8 mouse cellular contexts compared by ENCODE assay signal in genomic region chr9:64253021-64253904, GRCm38 (mm10). TPM values are rescaled to one million over a fixed set of nuclear protein-coding genes. Genes with fewer than 3 reads are reported as not detected.
DNase-seq lines count a peak whose midpoint lies in the region; ATAC-seq and TF ChIP-seq lines count a peak whose summit lies in the region.

Map2k1 (minus strand) TSS chr9:64253631.

- TF ChIP-seq CTCF in kidney, postnatal 0 days (IDR thresholded peaks at IDR 0.05; ENCODE audit: low read depth), result peak; percentile 89

- peak within 1 kb of the TSS; percentile 73 for H3K4me3 ChIP-seq in heart, embryonic 12.5 days
- H3K4me3 ChIP-seq in kidney, postnatal 0 days (replicated peaks; ENCODE audit: low read depth, low read length), result peak within 1 kb of the TSS; percentile 97
- H3K4me3 ChIP-seq in liver, embryonic 11.5 days (ENCODE audit: low read depth, low read length), result peak within 1 kb of the TSS; percentile 90
- H3K4me3 ChIP-seq in stomach, embryonic 14.5 days (ENCODE audit: low read depth, low read length), result peak within 1 kb of the TSS; percentile 89

- WGBS in heart, embryonic 12.5 days, result under 1% methylated on average over 89 of the region's 89 CpGs
- WGBS in kidney, postnatal 0 days, result under 1% methylated on average over 89 of the region's 89 CpGs
- WGBS in liver, embryonic 11.5 days, result under 1% methylated on average over 87 of the region's 89 CpGs
- WGBS in stomach, embryonic 14.5 days, result under 1% methylated on average over 88 of the region's 89 CpGs

- peak; percentile 98 for DNase-seq in CD4-positive helper T cell, adult 2 months (ENCODE audit: low read depth, low spot score)
- DNase-seq in brain, embryonic 18.5 days (ENCODE audit: low read depth, low spot score), result peak; percentile 96
- peak; percentile 100 for DNase-seq in kidney, postnatal 0 days (ENCODE audit: low spot score)
- DNase-seq in liver, embryonic 11.5 days (ENCODE audit: low spot score), result peak; percentile 100
- peak; percentile 100 for DNase-seq in naive thymus-derived CD4-positive, alpha-beta T cell, adult 2 months (ENCODE audit: low read depth)

- H3K4me1 ChIP-seq in heart, embryonic 12.5 days (replicated peaks), result peaks cover 28% of the 10 kb centered on the region
- peaks cover 10% of the 10 kb centered on the region; the same call in 1 of the 2 replicates for H3K4me1 ChIP-seq in kidney, postnatal 0 days (replicated peaks; ENCODE audit: insufficient read depth, low read length)
- H3K4me1 ChIP-seq in liver, embryonic 11.5 days (replicated peaks; ENCODE audit: control insufficient read depth, insufficient read depth, low read length), result peaks cover 12% of the 10 kb centered on the region
- peaks cover 9% of the 10 kb centered on the region for H3K4me1 ChIP-seq in stomach, embryonic 14.5 days (ENCODE audit: control insufficient read depth, insufficient read depth, low read length)

- H3K27ac ChIP-seq in heart, embryonic 12.5 days (ENCODE audit: poor library complexity, severe bottlenecking), result peak within 1 kb of the TSS; percentile 86
- H3K27ac ChIP-seq in kidney, postnatal 0 days, result peak within 1 kb of the TSS; percentile 92
- H3K27ac ChIP-seq in liver, embryonic 11.5 days (ENCODE audit: low read depth, low read length), result peak within 1 kb of the TSS; percentile 93
- peak within 1 kb of the TSS; percentile 87 for H3K27ac ChIP-seq in stomach, embryonic 14.5 days (ENCODE audit: low read length)

- H3K27me3 ChIP-seq in heart, embryonic 12.5 days (replicated peaks), result no peaks in the 10 kb centered on the region
- H3K27me3 ChIP-seq in kidney, postnatal 0 days (ENCODE audit: insufficient read depth, low read length), result no peaks in the 10 kb centered on the region
- no peaks in the 10 kb centered on the region for H3K27me3 ChIP-seq in liver, embryonic 11.5 days (replicated peaks; ENCODE audit: control insufficient read depth, insufficient read depth, low read length)
- no peaks in the 10 kb centered on the region for H3K27me3 ChIP-seq in stomach, embryonic 14.5 days (ENCODE audit: control insufficient read depth, insufficient read depth, low read length)

- H3K36me3 ChIP-seq in heart, embryonic 12.5 days, result no peaks in the 10 kb centered on the region
- no peaks in the 10 kb centered on the region for H3K36me3 ChIP-seq in kidney, postnatal 0 days (ENCODE audit: insufficient read depth, low read length)
- H3K36me3 ChIP-seq in liver, embryonic 11.5 days (ENCODE audit: control insufficient read depth, insufficient read depth, low read length), result peaks cover 3% of the 10 kb centered on the region; the same call in 1 of the 2 replicates
- no peaks in the 10 kb centered on the region for H3K36me3 ChIP-seq in stomach, embryonic 14.5 days (ENCODE audit: control insufficient read depth, insufficient read depth, low read length)

- no peaks in the 10 kb centered on the region for H3K9me3 ChIP-seq in heart, embryonic 12.5 days (replicated peaks)
- H3K9me3 ChIP-seq in kidney, postnatal 0 days (replicated peaks; ENCODE audit: low read length), result no peaks in the 10 kb centered on the region
- H3K9me3 ChIP-seq in liver, embryonic 11.5 days (ENCODE audit: control insufficient read depth, low read length), result no peaks in the 10 kb centered on the region
- H3K9me3 ChIP-seq in stomach, embryonic 14.5 days (ENCODE audit: control insufficient read depth, low read depth, low read length), result no peaks in the 10 kb centered on the region

- H3K4me2 ChIP-seq in heart, embryonic 12.5 days, result peak within 1 kb of the TSS; percentile 73
- peak within 1 kb of the TSS; percentile 87 for H3K4me2 ChIP-seq in kidney, postnatal 0 days (ENCODE audit: low read length)
- peak within 1 kb of the TSS; percentile 95 for H3K4me2 ChIP-seq in liver, embryonic 11.5 days
- peak within 1 kb of the TSS; percentile 88 for H3K4me2 ChIP-seq in stomach, embryonic 14.5 days (replicated peaks; ENCODE audit: low read depth, low read length)

- H3K9ac ChIP-seq in heart, embryonic 12.5 days, result peak within 1 kb of the TSS; percentile 84
- peak within 1 kb of the TSS; percentile 85 for H3K9ac ChIP-seq in kidney, postnatal 0 days (ENCODE audit: low read depth, low read length)
- H3K9ac ChIP-seq in liver, embryonic 11.5 days (ENCODE audit: low read depth, low read length), result peak within 1 kb of the TSS; percentile 92
- H3K9ac ChIP-seq in stomach, embryonic 14.5 days (replicated peaks; ENCODE audit: low read depth, low read length), result peak within 1 kb of the TSS; percentile 81

- ATAC-seq in erythroid progenitor cell, adult 5-6 weeks (replicated peaks; ENCODE audit: low FRiP score, poor library complexity, severe bottlenecking), result peak; percentile 97
- peak; percentile 97 for ATAC-seq in heart, embryonic 12.5 days (ENCODE audit: insufficient number of reproducible peaks, low FRiP score)
- peak; percentile 97 for ATAC-seq in kidney, postnatal 0 days (replicated peaks; ENCODE audit: low FRiP score, low read depth)
- peak; percentile 99 for ATAC-seq in liver, embryonic 11.5 days (replicated peaks; ENCODE audit: low FRiP score)
- peak; percentile 96 for ATAC-seq in stomach, embryonic 14.5 days (ENCODE audit: insufficient number of reproducible peaks, insufficient read depth, low FRiP score, low read depth)

RNA-seq across cellular contexts. Expression of gene Map2k1, which starts in this region (rescaled TPM):
- total RNA-seq in erythroid progenitor cell, adult 5-6 weeks (2015; ENCODE audit: low replicate concordance), result 10.1 and 23.1 TPM in 2 replicates
- total RNA-seq in erythroid progenitor cell, adult 5-6 weeks (2017; ENCODE audit: low replicate concordance), result 10.1 and 23.3 TPM in 2 replicates
- 99.7 and 100 TPM in 2 replicates for polyA plus RNA-seq in heart, embryonic 12.5 days (2016; fragmentation: Nextera tagmentation; extraction: Ambion mirVana)
- polyA plus RNA-seq in kidney, postnatal 0 days (2015; fragmentation: Nextera tagmentation; extraction: Ambion mirVana), result 81.6 and 82.7 TPM in 2 replicates
- polyA plus RNA-seq in liver, embryonic 11.5 days (2014; fragmentation: Nextera tagmentation; extraction: Ambion mirVana), result 68.1 and 74.5 TPM in 2 replicates
- polyA plus RNA-seq in stomach, embryonic 14.5 days (2014; fragmentation: Nextera tagmentation; extraction: Ambion mirVana), result 77.4 and 79.3 TPM in 2 replicates

Comparison
In these comparisons a context has a peak if more than half of its experiments do, and no peak if none do; other contexts are left out.
1. Peak in every context shown above with its lines: DNase-seq, ATAC-seq, H3K4me3 ChIP-seq and H3K27ac ChIP-seq.